Mouse (Mus musculus): Measurements from ENCODE around the gene Tchp.

The Tchp gene

GRCm38 (mm10) chr5:114698044-114698746 lies 9.4 kb upstream of the Tchp start:
- DNase-seq: peak; percentile 93

- peak; percentile 98 for DNase-seq
Observed at GRCm38 (mm10) chr5:114699015-114699414, 8.5 kb upstream of the Tchp start.

- peak; percentile 94 for DNase-seq
Observed at GRCm38 (mm10) chr5:114702403-114703392, 4.9 kb upstream of the Tchp start.

GRCm38 (mm10) chr5:114708491-114708890 lies 931 bp downstream of the Tchp start:
- no peak for DNase-seq

- DNase-seq: no peak
Observed at GRCm38 (mm10) chr5:114709357-114709756, 1.8 kb downstream of the Tchp start.

GRCm38 (mm10) chr5:114714551-114714950 lies 7.0 kb downstream of the Tchp start:
- DNase-seq: no peak

- DNase-seq: no peak
Observed at GRCm38 (mm10) chr5:114717292-114717691, 9.7 kb downstream of the Tchp start.

GRCm38 (mm10) chr5:114717937-114718336 lies 10.4 kb downstream of the Tchp start:
- DNase-seq: no peak

- DNase-seq: no peak
Observed at GRCm38 (mm10) chr5:114718483-114718882, 10.9 kb downstream of the Tchp start.

GRCm38 (mm10) chr5:114719003-114719927 lies 11.7 kb downstream of the Tchp start:
- DNase-seq: no peak

GRCm38 (mm10) chr5:114719928-114720270 lies 12.3 kb downstream of the Tchp start:
- no peak for DNase-seq

GRCm38 (mm10) chr5:114720784-114721183 lies 13.2 kb downstream of the Tchp start:
- no peak for DNase-seq

- no peak for DNase-seq
Observed at GRCm38 (mm10) chr5:114721969-114722368, 14.4 kb downstream of the Tchp start.

GRCm38 (mm10) chr5:114722846-114723245 lies 15.3 kb downstream of the Tchp start:
- DNase-seq: no peak

- peak; percentile 97 for DNase-seq
Observed at GRCm38 (mm10) chr5:114728160-114728559, 20.6 kb downstream of the Tchp start.

- peak; percentile 95 for DNase-seq
Observed at GRCm38 (mm10) chr5:114730129-114730528, 22.6 kb downstream of the Tchp start.

GRCm38 (mm10) chr5:114731498-114731897 lies 23.9 kb downstream of the Tchp start:
- DNase-seq: no peak

GRCm38 (mm10) chr5:114731969-114732368 lies 24.4 kb downstream of the Tchp start:
- DNase-seq: no peak

- no peak for DNase-seq
Observed at GRCm38 (mm10) chr5:114733606-114734005, 26.0 kb downstream of the Tchp start.

- no peak for DNase-seq
Observed at GRCm38 (mm10) chr5:114737090-114737887, 29.7 kb downstream of the Tchp start.

GRCm38 (mm10) chr5:114738707-114739241 lies 31.2 kb downstream of the Tchp start:
- peak; percentile 99 for DNase-seq

GRCm38 (mm10) chr5:114740595-114740994 lies 33.0 kb downstream of the Tchp start:
- DNase-seq: no peak
